Mouse (Mus musculus) effector memory CD4-positive, alpha-beta T cell, adult 5 months (primary cell): ENCODE measurements around the gene Cpne6. TPM values are rescaled to one million over a fixed set of nuclear protein-coding genes. Genes with fewer than 3 reads are reported as not detected.

Source experiments
- polyA plus RNA-seq: library from polyadenylated mRNA; unstranded; fragments of 100-300 nt; shearing (Covaris generic); gene quantifications from one replicate; pipeline ENCODE4 v1.2.1, GENCODE M21; 2017

Cpne6 gene
- not detected for polyA plus RNA-seq

GRCm38 (mm10) chr14:55510125-55510731 is at the start of gene Cpne6:
Cpne6 (plus strand) TSS chr14:55510445.

GRCm38 (mm10) chr14:55478651-55479599 is 31.3 kb upstream of the Cpne6 start, which contains the start of gene Dhrs4:
Dhrs4 (plus strand) TSS chr14:55478758.

GRCm38 (mm10) chr14:55490361-55491201 is 19.7 kb upstream of the Cpne6 start, which contains the start of gene Carmil3:
Carmil3 (plus strand) TSS chr14:55490651.

GRCm38 (mm10) chr14:55524785-55525184 is 14.5 kb downstream of the Cpne6 start, which contains the start of gene Nrl:
Nrl (minus strand) TSS chr14:55524981.

GRCm38 (mm10) chr14:55540067-55540786 is 30.0 kb downstream of the Cpne6 start, which contains the start of gene Pck2:
Pck2 (plus strand) TSS chr14:55540266.

GRCm38 (mm10) chr14:55559799-55560201 is 49.6 kb downstream of the Cpne6 start, which contains the start of gene Dcaf11:
Dcaf11 (plus strand) TSS chr14:55560006.

GRCm38 (mm10) chr14:55560202-55561073 is 50.2 kb downstream of the Cpne6 start, which contains the start of gene A730061H03Rik:
A730061H03Rik (minus strand) TSS chr14:55560406.

Other genes with a start within 250 kb of the Cpne6 start
- gene Dhrs4, start 31.7 kb upstream of the Cpne6 start, polyA plus RNA-seq: 25.1 TPM
- gene Carmil3, start 19.8 kb upstream of the Cpne6 start, polyA plus RNA-seq: not detected
- gene Nrl, start 14.5 kb downstream of the Cpne6 start, polyA plus RNA-seq: not detected
- 14.1 TPM for gene Pck2, start 29.8 kb downstream of the Cpne6 start, polyA plus RNA-seq
- gene Dcaf11, start 49.6 kb downstream of the Cpne6 start, polyA plus RNA-seq: 104 TPM
- 4.2 TPM for gene A730061H03Rik, start 50.0 kb downstream of the Cpne6 start, polyA plus RNA-seq
- not detected for gene Fitm1, start 65.2 kb downstream of the Cpne6 start, polyA plus RNA-seq
- 723 TPM for gene Psme1, start 67.7 kb downstream of the Cpne6 start, polyA plus RNA-seq
- 16.6 TPM for gene Emc9, start 74.9 kb downstream of the Cpne6 start, polyA plus RNA-seq
- 460 TPM for gene Psme2, start 80.7 kb downstream of the Cpne6 start, polyA plus RNA-seq
- 41.5 TPM for gene Rnf31, start 81.3 kb downstream of the Cpne6 start, polyA plus RNA-seq
- gene Irf9, start 93.1 kb downstream of the Cpne6 start, polyA plus RNA-seq: 60.1 TPM
- 0.65 TPM for gene Rec8, start 107.6 kb downstream of the Cpne6 start, polyA plus RNA-seq
- gene Ipo4, start 125.5 kb downstream of the Cpne6 start, polyA plus RNA-seq: 64.4 TPM
- not detected for gene Gm49378, start 127.5 kb downstream of the Cpne6 start, polyA plus RNA-seq
- gene Tm9sf1, start 133.4 kb downstream of the Cpne6 start, polyA plus RNA-seq: 65.5 TPM
- 0.59 TPM for gene Tssk4, start 139.7 kb downstream of the Cpne6 start, polyA plus RNA-seq
- 52.4 TPM for gene Mdp1, start 150.1 kb downstream of the Cpne6 start, polyA plus RNA-seq
- gene Gmpr2, start 161.5 kb downstream of the Cpne6 start, polyA plus RNA-seq: 32.1 TPM
- 214 TPM for gene Nedd8, start 161.7 kb downstream of the Cpne6 start, polyA plus RNA-seq
- gene Tinf2, start 171.4 kb downstream of the Cpne6 start, polyA plus RNA-seq: 351 TPM
- gene Tgm1, start 203.5 kb downstream of the Cpne6 start, polyA plus RNA-seq: not detected
- 89.4 TPM for gene Rabggta, start 211.8 kb downstream of the Cpne6 start, polyA plus RNA-seq
- gene Dhrs1, start 235.2 kb downstream of the Cpne6 start, polyA plus RNA-seq: 22.6 TPM
- 51.0 TPM for gene Nop9, start 235.2 kb downstream of the Cpne6 start, polyA plus RNA-seq
- not detected for gene Cideb, start 248.0 kb downstream of the Cpne6 start, polyA plus RNA-seq